Mouse (Mus musculus) CH12.LX (cell line): Measurements from ENCODE around the gene Mllt10. TPM values are rescaled to one million over a fixed set of nuclear protein-coding genes. Genes with fewer than 3 reads are reported as not detected.

Experiments used
- DNase-seq: peaks from one replicate; pipeline ENCODE4 v3.0.0-alpha.2; 2013; ENCODE audit errors: extremely low read depth
- H3K27ac ChIP-seq: 2 replicates; pipeline ENCODE4 v1.5.1; 2012; ENCODE audit warnings: low read depth, mild to moderate bottlenecking, control low read depth, moderate library complexity; ENCODE audit not compliant: insufficient read depth
- H3K27me3 ChIP-seq: replicated peaks from 2 replicates; pipeline ENCODE3; 2012; ENCODE audit warnings: inconsistent platforms
- H3K36me3 ChIP-seq, 2 experiments: replicated peaks in 1 of 2; 2 replicates each; pipeline versions ENCODE3 to v1.6.1; 2012; ENCODE audit warnings: inconsistent platforms in 1 of 2, low read length in 1 of 2, mild to moderate bottlenecking in 1 of 2, mixed read lengths in 1 of 2, moderate library complexity in 1 of 2; ENCODE audit not compliant: control insufficient read depth in 1 of 2, insufficient read depth in 1 of 2
- H3K4me1 ChIP-seq, 2 experiments: 2 replicates each; pipeline ENCODE4 v1.6.1; 2012; ENCODE audit warnings: inconsistent platforms in 1 of 2, moderate library complexity in 1 of 2; ENCODE audit not compliant: insufficient read depth in 2 of 2, control insufficient read depth in 1 of 2
- H3K4me2 ChIP-seq: 2 replicates; pipeline ENCODE4 v1.6.1; 2012; ENCODE audit warnings: low read depth, mild to moderate bottlenecking, control low read depth; ENCODE audit not compliant: poor library complexity, insufficient read depth, severe bottlenecking
- H3K4me3 ChIP-seq, 3 experiments: fragments of 150-350 bp in 1 of 3; sonication (generic) in 1 of 3; replicated peaks in 1 of 3; 2 replicates each; pipeline versions ENCODE3 to v1.5.1; 2011 to 2012; ENCODE audit warnings: low read depth in 2 of 3, low read length in 2 of 3, mild to moderate bottlenecking in 2 of 3, moderate library complexity in 2 of 3, control low read depth in 1 of 3, improper control_type of control experiment in 1 of 3, inconsistent platforms in 1 of 3, mixed read lengths in 1 of 3; ENCODE audit not compliant: poor library complexity in 1 of 3
- H3K79me2 ChIP-seq: replicated peaks from 2 replicates; pipeline ENCODE4 v1.6.1; 2012; ENCODE audit warnings: mild to moderate bottlenecking, moderate library complexity; ENCODE audit not compliant: control insufficient read depth, poor library complexity, insufficient read depth, severe bottlenecking; ENCODE audit errors: extremely low read depth
- H3K9ac ChIP-seq: 2 replicates; pipeline ENCODE4 v1.6.1; 2012; ENCODE audit warnings: low read depth, mild to moderate bottlenecking, control low read depth, moderate library complexity; ENCODE audit not compliant: insufficient read depth
- H3K9me3 ChIP-seq: replicated peaks from 2 replicates; pipeline ENCODE3; 2012; ENCODE audit warnings: low read length, inconsistent platforms, mixed read lengths
- BHLHE40 ChIP-seq: IDR thresholded peaks from 2 replicates; pipeline ENCODE4 v1.6.1; 2011; ENCODE audit warnings: mild to moderate bottlenecking, low read depth, low read length, improper control_type of control experiment
- E2F4 ChIP-seq: IDR thresholded peaks from 2 replicates; pipeline ENCODE4 v1.6.1; 2011; ENCODE audit warnings: low read depth, low read length, improper control_type of control experiment; ENCODE audit not compliant: insufficient replicate concordance
- ELF1 ChIP-seq: IDR thresholded peaks from 2 replicates; pipeline ENCODE4 v1.6.1; 2014; ENCODE audit warnings: low read depth, mild to moderate bottlenecking, inconsistent platforms, low read length, improper control_type of control experiment
- ETS1 ChIP-seq: conservative IDR thresholded peaks from 2 replicates; pipeline ENCODE4 v1.6.1; 2012; ENCODE audit warnings: low read depth, mild to moderate bottlenecking, inconsistent platforms, low read length, improper control_type of control experiment, moderate library complexity
- HCFC1 ChIP-seq: IDR thresholded peaks from 2 replicates; pipeline ENCODE4 v1.6.1; 2012; ENCODE audit warnings: low read depth, mild to moderate bottlenecking, inconsistent platforms, low read length, improper control_type of control experiment
- JUN ChIP-seq: IDR thresholded peaks from 2 replicates; pipeline ENCODE4 v1.6.1; 2011; ENCODE audit warnings: low read depth, mild to moderate bottlenecking, low read length, improper control_type of control experiment, moderate library complexity; ENCODE audit not compliant: insufficient read depth
- JUND ChIP-seq: conservative IDR thresholded peaks from 2 replicates; pipeline ENCODE4 v1.6.1; 2011; ENCODE audit warnings: low read depth, low read length, improper control_type of control experiment
- KAT2A ChIP-seq: IDR thresholded peaks from 2 replicates; pipeline ENCODE4 v1.6.1; 2012; ENCODE audit warnings: low read length, improper control_type of control experiment, inconsistent platforms; ENCODE audit not compliant: insufficient replicate concordance
- MAZ ChIP-seq: IDR thresholded peaks from 2 replicates; pipeline ENCODE4 v1.6.1; 2012; ENCODE audit warnings: low read depth, mild to moderate bottlenecking, inconsistent platforms, low read length, improper control_type of control experiment, moderate library complexity
- MYC ChIP-seq: IDR thresholded peaks from 2 replicates; pipeline ENCODE4 v1.6.1; 2011; ENCODE audit warnings: low read depth, mild to moderate bottlenecking, improper control_type of control experiment, low read length
- NELFE ChIP-seq: IDR thresholded peaks from 2 replicates; pipeline ENCODE4 v1.6.1; 2011; ENCODE audit warnings: low read depth, low read length, improper control_type of control experiment
- NRF1 ChIP-seq: IDR thresholded peaks from 2 replicates; pipeline ENCODE4 v1.6.1; 2014; ENCODE audit warnings: low read depth, mild to moderate bottlenecking, inconsistent platforms, low read length, improper control_type of control experiment, moderate library complexity
- POLR2AphosphoS2 ChIP-seq: IDR thresholded peaks from 2 replicates; pipeline ENCODE4 v1.6.1; 2011; ENCODE audit warnings: low read depth, low read length, improper control_type of control experiment
- RAD21 ChIP-seq: IDR thresholded peaks from 2 replicates; pipeline ENCODE4 v1.6.1; 2011; ENCODE audit warnings: low read depth, mild to moderate bottlenecking, low read length, improper control_type of control experiment, moderate library complexity
- SIN3A ChIP-seq: IDR thresholded peaks from 2 replicates; pipeline ENCODE4 v1.6.1; 2012; ENCODE audit warnings: low read length, improper control_type of control experiment, inconsistent platforms
- SMC3 ChIP-seq: IDR thresholded peaks from 2 replicates; pipeline ENCODE4 v1.6.1; 2011; ENCODE audit warnings: low read depth, low read length, improper control_type of control experiment
- TBP ChIP-seq: conservative IDR thresholded peaks from 2 replicates; pipeline ENCODE4 v1.6.1; 2011; ENCODE audit warnings: low read depth, low read length, improper control_type of control experiment
- USF1 ChIP-seq: IDR thresholded peaks from 2 replicates; pipeline ENCODE4 v1.6.1; 2014; ENCODE audit warnings: low read depth, mild to moderate bottlenecking, inconsistent platforms, low read length, improper control_type of control experiment
- USF2 ChIP-seq: conservative IDR thresholded peaks from 2 replicates; pipeline ENCODE4 v1.6.1; 2011; ENCODE audit warnings: low read depth, low read length, improper control_type of control experiment
- ZC3H11A ChIP-seq: IDR thresholded peaks from 2 replicates; pipeline ENCODE4 v1.6.1; 2012; ENCODE audit warnings: low read depth, mild to moderate bottlenecking, inconsistent platforms, low read length, improper control_type of control experiment
- dilution Hi-C: fragments of 300-500 bp; cut with MboI; formaldehyde crosslinking; loops from 2 replicates; pipeline ENCODE4 v1.14.3; 2020; ENCODE audit warnings: low sequenced_read_pairs; ENCODE audit not compliant: extremely low pct_unique_long_range_greater_than_20kb, extremely low pct_ligation_motif_present
- in situ Hi-C: fragments of 300-500 bp; cut with MboI; formaldehyde crosslinking; loops from 3 replicates; pipeline ENCODE4 v1.14.3; 2019; ENCODE audit warnings: low sequenced_read_pairs, low pct_ligation_motif_present, low pct_unique_long_range_greater_than_20kb, mixed read lengths
- polyA plus RNA-seq: library from polyadenylated mRNA; unstranded; fragments of >175 nt; gene quantifications from 2 replicates; pipeline ENCODE4 v1.2.1, GENCODE M21; 2012; ENCODE audit warnings: low read depth; ENCODE audit not compliant: insufficient read length
- total RNA-seq, 2 experiments: library from RNA; depleted of rRNA; stranded (reverse); fragments of 300-350 nt in 1 of 2; fragments of >200 nt in 1 of 2; gene quantifications; 2 replicates each; pipeline ENCODE4 v1.2.3; 2012 to 2014

Gene Mllt10
- total and polyA plus RNA-seq, 3 experiments = 22.0 to 39.2 (median 27.2) TPM

DNA sequence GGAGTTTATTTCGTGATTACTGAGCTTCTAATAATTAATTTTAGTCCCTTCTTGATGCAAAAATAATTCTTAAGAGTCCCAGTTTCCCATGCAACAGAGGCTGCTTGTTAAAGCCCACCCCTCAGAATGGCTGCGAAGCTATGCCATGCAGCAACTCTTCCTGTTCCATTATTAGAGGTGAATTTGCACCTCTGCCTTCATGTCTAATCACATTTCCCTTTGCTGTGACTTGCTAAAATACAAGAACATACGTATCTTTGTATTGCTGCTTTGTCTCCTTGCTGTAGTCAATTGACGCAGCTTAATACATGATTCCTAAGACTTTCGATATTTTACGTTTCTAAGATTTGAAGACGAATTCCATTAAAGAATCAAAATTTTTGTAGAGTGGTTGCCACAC lies 25.4 kb upstream of the Mllt10 start:
- Histone ChIP-seq H3K79me2 (no peaks in the 10 kb centered on the region), H3K27me3 (no peaks in the 10 kb centered on the region), H3K36me3 (no peaks in the 10 kb centered on the region), H3K4me2 (no peak overlapping the region), H3K4me3 (no peak overlapping the region), H3K27ac (no peak overlapping the region), H3K4me1 (peaks cover 4 to 17% of the 10 kb centered on the region in 2 experiments), H3K9ac (no peak overlapping the region), H3K9me3 (no peaks in the 10 kb centered on the region)
- dilution Hi-C loops (no loop called here), in situ Hi-C loops (loop anchor here (5.0 to 25.0 kb wide), 4 partner anchors 155 to 658 kb away; partner anchors contain the start of genes Bmi1 and Spag6)
- TF ChIP-seq POLR2AphosphoS2 (no peak), ETS1 (no peak), USF2 (no peak), ZC3H11A (no peak), SMC3 (no peak), MAZ (no peak), SIN3A (no peak), KAT2A (no peak), TBP (no peak), E2F4 (no peak), HCFC1 (no peak), NELFE (no peak), JUN (no peak), RAD21 (no peak), JUND (no peak), BHLHE40 (no peak), NRF1 (no peak), USF1 (no peak), MYC (no peak)
- no peak for DNase-seq

GRCm38 (mm10) chr2:18030581-18030980 lies 24.5 kb upstream of the Mllt10 start:
- no peak overlapping the region for H3K27ac ChIP-seq
- TF ChIP-seq ELF1 = no peak
- no peak for TF ChIP-seq HCFC1
- no peak for TF ChIP-seq BHLHE40
- no peak overlapping the region for H3K4me2 ChIP-seq
- dilution Hi-C loops = no loop called here
- no peak for DNase-seq
- no peak overlapping the region for H3K4me3 ChIP-seq
- H3K9me3 ChIP-seq = no peaks in the 10 kb centered on the region
- in situ Hi-C loops = loop anchor here (10.0 to 25.0 kb wide), 3 partner anchors 154 to 657 kb away; partner anchors contain the start of genes Bmi1 and Spag6
- H3K9ac ChIP-seq = no peak overlapping the region
- H3K36me3 ChIP-seq = no peaks in the 10 kb centered on the region
- no peaks in the 10 kb centered on the region for H3K27me3 ChIP-seq
- no peaks in the 10 kb centered on the region for H3K79me2 ChIP-seq
- H3K4me1 ChIP-seq = peaks cover 4 to 17% of the 10 kb centered on the region in 2 experiments
